Mouse (Mus musculus): Measurements from ENCODE around the gene Cdc34.

The Cdc34 gene

DNA sequence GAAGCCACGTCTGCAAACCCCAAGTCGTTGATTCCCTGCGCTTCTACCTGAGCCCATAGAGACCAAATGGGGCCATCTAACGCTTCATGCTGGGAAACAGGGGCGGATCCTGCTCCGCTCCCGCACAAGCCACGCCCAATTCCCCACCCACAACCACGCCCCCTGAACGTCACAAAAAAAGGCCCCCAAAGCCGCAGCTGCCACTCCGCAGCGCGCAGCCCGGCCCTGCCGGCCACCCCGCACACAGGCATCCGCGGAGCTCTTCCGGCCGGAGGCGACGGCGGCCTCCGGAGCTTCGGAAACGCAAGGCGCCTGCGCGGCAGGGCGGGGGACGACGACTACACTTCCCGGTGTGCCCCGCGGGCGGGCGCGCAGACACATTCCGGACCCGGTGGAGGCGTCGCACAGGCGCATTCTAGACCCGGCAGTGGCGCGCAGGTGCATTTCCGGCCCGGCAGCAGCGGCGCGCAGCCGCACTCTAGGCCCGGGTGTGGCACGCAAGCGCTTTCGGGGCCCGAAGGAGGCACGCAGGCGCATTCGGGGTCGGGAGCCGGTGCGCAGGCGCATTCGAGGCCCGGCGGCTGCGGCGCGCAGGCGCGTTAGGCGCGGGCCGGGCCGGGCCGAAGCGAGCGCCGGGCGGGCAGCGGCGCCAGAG lies at the start of gene Cdc34:
Cdc34 (plus strand) TSS at position 605 of the 655 bp plus-strand sequence.
- in situ Hi-C loops (cut with MboI, MseI) = loop anchor here (10.0 kb wide), 1 partner anchor 1107 kb away; the partner anchor contains the start of gene Ilvbl

DNA sequence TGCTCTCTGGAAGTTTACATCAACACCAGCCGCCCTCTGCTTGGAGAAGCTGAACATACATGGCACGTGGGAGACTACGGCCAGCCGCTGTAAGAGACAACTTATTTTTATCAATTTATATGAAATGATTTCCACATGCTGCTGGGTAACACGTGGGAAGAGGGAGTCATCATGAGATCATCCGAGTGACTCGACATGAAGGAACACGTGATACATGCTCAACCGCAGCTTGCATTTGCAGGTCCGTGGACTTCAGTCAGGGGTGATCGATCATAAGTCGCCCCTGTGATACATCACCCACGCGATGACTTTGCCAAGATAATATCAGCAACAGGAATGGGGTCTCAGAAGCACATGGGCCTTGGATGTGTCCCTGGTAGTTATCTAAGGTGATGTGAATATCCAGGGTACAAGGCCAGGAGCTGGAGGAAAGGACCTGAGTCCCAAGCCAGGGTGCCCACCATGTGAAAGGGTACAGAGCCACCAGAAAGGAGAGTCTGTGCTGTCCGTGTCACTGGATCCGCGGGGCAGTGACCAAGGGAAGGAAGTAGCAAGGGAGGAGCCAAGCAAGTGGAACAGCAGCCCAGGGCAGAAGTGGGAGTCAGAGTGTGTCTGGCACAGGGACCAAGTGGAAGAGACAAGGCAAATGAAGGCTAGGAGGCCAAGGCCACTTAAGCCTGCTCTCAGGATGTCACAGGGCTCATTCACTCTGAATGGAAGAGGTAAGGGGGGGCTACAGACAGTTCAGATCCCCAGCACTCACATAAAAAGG lies 48.8 kb upstream of the Cdc34 start:
- in situ Hi-C loops (cut with MboI, MseI) = no loop called here

GRCm38 (mm10) chr10:79636287-79636686 lies 45.7 kb upstream of the Cdc34 start:
- in situ Hi-C loops (cut with MboI, MseI) = no loop called here

- in situ Hi-C loops (cut with MboI, MseI) = no loop called here
These were observed 44.6 kb upstream of the Cdc34 start, which contains the start of gene Shc2 for GRCm38 (mm10) chr10:79637128-79638110. TSS of gene Shc2 (minus strand) at chr10:79637918.

GRCm38 (mm10) chr10:79638486-79639204 lies 43.4 kb upstream of the Cdc34 start:
- in situ Hi-C loops (cut with MboI, MseI) = no loop called here

GRCm38 (mm10) chr10:79645711-79646110 lies 36.3 kb upstream of the Cdc34 start, which contains the start of gene Odf3l2:
TSS of gene Odf3l2 (minus strand) at chr10:79645738.
- in situ Hi-C loops (cut with MboI, MseI) = no loop called here

DNA sequence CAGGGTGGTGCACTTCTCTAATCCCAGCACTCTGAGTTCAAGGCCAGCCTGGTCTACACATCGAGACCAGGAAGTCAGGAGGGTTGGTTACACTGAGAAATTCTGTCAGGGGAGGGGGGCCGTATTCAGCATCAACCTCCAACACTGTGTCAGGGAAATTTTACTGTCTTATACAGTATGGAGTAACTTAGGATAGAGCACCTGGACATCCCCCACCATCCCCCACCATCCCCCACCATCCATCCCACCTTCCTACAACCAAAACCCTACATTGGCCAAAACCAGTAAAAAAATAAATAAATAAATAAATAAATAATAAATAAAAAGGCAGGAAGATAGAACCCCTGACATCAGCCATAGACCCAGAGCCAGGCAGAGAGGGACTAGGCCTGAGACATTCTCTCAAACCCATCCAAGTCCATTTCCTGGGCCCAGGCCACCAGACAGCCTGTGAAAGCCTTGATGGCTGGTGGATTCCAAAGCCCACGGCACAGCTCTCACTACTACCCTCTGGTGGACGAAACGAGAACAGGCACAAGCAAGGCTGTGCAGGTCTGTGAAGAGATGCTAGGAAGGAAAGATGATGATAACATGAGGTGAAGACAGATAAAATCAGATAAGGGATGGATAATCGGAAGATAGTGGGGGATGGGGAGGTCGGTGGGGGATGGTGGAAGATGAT lies 32.8 kb upstream of the Cdc34 start:
- in situ Hi-C loops (cut with MboI, MseI) = no loop called here

DNA sequence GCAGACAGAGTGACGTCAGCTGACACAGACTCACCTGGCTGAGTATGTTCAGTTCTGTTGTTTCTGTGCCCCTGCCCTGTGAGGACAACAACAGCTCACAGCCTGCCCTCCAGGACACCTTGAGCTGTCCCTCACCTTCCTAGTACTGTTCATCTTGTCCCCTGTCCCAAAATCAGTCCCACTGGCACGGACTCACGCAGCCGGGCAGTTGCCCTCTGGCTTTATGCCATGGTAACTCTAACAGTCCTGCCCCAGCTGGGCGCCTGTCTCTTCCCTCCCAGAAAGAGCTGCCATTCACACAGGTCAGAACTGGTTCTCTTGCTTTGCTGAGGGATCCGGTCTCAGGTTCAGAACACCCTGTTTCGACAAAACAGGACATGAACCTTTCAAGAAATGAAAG lies 29.2 kb upstream of the Cdc34 start:
- in situ Hi-C loops (cut with MboI, MseI) = no loop called here

- in situ Hi-C loops (cut with MboI, MseI) = no loop called here
These were observed 27.0 kb upstream of the Cdc34 start for GRCm38 (mm10) chr10:79654946-79655395.

GRCm38 (mm10) chr10:79658829-79659228 lies 23.2 kb upstream of the Cdc34 start:
- in situ Hi-C loops (cut with MboI, MseI) = no loop called here

- in situ Hi-C loops (cut with MboI, MseI) = no loop called here
These were observed 21.7 kb upstream of the Cdc34 start for GRCm38 (mm10) chr10:79660298-79660697.

- in situ Hi-C loops (cut with MboI, MseI) = no loop called here
These were observed 20.1 kb upstream of the Cdc34 start for GRCm38 (mm10) chr10:79661861-79662260.

- in situ Hi-C loops (cut with MboI, MseI) = no loop called here
These were observed 17.8 kb upstream of the Cdc34 start, which contains the start of gene Madcam1 for GRCm38 (mm10) chr10:79664131-79664665. TSS of gene Madcam1 (plus strand) at chr10:79664559.

GRCm38 (mm10) chr10:79665051-79665450 lies 16.9 kb upstream of the Cdc34 start:
- in situ Hi-C loops (cut with MboI, MseI) = no loop called here

DNA sequence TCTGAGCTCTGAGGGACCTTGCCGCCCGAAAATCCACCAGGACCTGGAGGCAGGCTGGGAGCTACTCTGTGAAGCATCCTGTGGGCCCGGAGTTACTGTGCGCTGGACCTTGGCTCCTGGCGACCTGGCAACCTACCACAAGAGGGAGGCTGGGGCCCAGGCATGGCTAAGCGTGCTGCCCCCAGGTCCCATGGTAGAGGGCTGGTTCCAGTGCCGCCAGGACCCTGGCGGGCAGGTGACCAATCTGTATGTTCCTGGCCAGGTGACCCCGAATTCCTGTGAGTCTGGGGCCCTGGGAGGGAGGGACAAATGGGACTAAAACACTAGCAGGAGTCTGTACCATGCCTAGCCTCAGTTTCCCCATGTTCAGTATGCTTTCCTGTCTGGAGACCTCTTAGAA lies 15.5 kb upstream of the Cdc34 start:
- in situ Hi-C loops (cut with MboI, MseI) = no loop called here

DNA sequence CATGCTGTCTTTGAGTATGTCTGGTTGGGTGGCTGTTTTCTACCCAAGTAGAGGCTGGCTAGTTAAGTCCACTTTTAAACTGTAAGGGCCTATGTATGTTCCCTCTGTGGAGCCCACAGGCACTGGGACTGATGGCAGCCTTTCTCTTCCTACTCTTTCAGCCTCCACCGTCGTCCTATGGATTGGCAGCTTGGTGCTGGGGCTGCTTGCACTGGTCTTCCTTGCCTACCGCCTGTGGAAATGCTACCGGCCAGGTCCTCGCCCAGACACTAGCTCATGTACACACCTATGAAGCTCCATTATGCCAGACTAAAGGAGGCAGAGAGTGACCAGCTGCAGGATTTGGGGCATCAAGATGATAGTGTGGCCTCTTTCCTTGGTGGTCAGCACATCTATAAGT lies 13.9 kb upstream of the Cdc34 start:
- in situ Hi-C loops (cut with MboI, MseI) = no loop called here

- in situ Hi-C loops (cut with MboI, MseI) = no loop called here
These were observed 13.0 kb upstream of the Cdc34 start, which contains the start of gene Tpgs1 for GRCm38 (mm10) chr10:79668771-79669575. TSS of gene Tpgs1 (plus strand) at chr10:79669369.

DNA sequence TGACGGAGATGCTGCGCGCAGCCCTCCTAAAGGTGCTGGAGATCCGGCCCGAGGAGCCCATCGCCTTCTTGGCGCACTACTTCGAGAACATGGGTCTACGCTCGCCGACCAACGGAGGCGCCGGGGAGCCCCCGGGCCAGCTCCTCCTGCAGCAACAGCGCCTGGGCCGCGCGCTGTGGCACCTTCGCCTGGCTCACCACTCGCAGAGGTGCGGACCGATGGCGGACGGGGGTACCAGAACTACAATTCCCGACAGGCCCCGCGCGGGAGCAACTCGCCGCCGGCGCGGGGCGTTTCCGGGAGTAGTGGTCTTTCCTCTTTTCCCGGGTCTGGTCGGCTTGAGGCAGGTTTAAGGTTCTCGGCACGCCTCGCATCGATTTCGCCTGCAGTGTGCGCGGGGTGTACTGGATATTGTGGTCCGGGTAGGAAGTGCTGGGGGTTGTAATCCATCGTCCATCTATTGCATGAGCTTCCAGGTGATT lies 12.4 kb upstream of the Cdc34 start:
- in situ Hi-C loops (cut with MboI, MseI) = no loop called here
